Mouse (Mus musculus): ENCODE measurements around the gene Zbtb20. TPM values are rescaled to one million over a fixed set of nuclear protein-coding genes. Genes with fewer than 3 reads are reported as not detected.

The Zbtb20 gene
- polyA plus RNA-seq, 1 experiment from 2014 or later = 54.7 TPM

- no peak for DNase-seq (ENCODE audit: low spot score)
- Histone ChIP-seq H3K9ac (ENCODE audit: low read length) (no peak overlapping the region), H3K9me3 (ENCODE audit: control insufficient read depth, low read length) (no peaks in the 10 kb centered on the region), H3K36me3 (ENCODE audit: control insufficient read depth, insufficient read depth, low read length) (no peaks in the 10 kb centered on the region), H3K4me1 (replicated peaks; ENCODE audit: control insufficient read depth, insufficient read depth, low read length) (no peaks in the 10 kb centered on the region), H3K4me2 (ENCODE audit: low read depth, low read length, severe bottlenecking) (no peak overlapping the region), H3K4me3 (ENCODE audit: low read depth, low read length) (no peak overlapping the region), H3K27me3 (ENCODE audit: control insufficient read depth, insufficient read depth, low read length) (no peaks in the 10 kb centered on the region), H3K27ac (ENCODE audit: low read depth, low read length) (no peak overlapping the region)
- WGBS = 88% methylated on average over 6 of the region's 6 CpGs
- no peak for ATAC-seq (replicated peaks; ENCODE audit: low FRiP score)
Observed at GRCm38 (mm10) chr16:43655183-43655787, 779.6 kb downstream of the Zbtb20 start.

GRCm38 (mm10) chr16:43661576-43661975 lies 785.9 kb downstream of the Zbtb20 start:
- no peaks in the 10 kb centered on the region for H3K36me3 ChIP-seq (ENCODE audit: control insufficient read depth, insufficient read depth, low read length)
- ATAC-seq (replicated peaks; ENCODE audit: low FRiP score) (no peak), DNase-seq (ENCODE audit: low spot score) (no peak)
- no peak overlapping the region for H3K9ac ChIP-seq (ENCODE audit: low read length)
- no peaks in the 10 kb centered on the region for H3K4me1 ChIP-seq (replicated peaks; ENCODE audit: control insufficient read depth, insufficient read depth, low read length)
- no peak overlapping the region for H3K4me2 ChIP-seq (ENCODE audit: low read depth, low read length, severe bottlenecking)
- no peak overlapping the region for H3K4me3 ChIP-seq (ENCODE audit: low read depth, low read length)
- no peaks in the 10 kb centered on the region for H3K27me3 ChIP-seq (ENCODE audit: control insufficient read depth, insufficient read depth, low read length)
- no peaks in the 10 kb centered on the region for H3K9me3 ChIP-seq (ENCODE audit: control insufficient read depth, low read length)
- 93% methylated on average over 5 of the region's 5 CpGs for WGBS
- H3K27ac ChIP-seq (ENCODE audit: low read depth, low read length) = no peak overlapping the region

- Histone ChIP-seq H3K9ac (ENCODE audit: low read length) (no peak overlapping the region), H3K4me1 (replicated peaks; ENCODE audit: control insufficient read depth, insufficient read depth, low read length) (no peaks in the 10 kb centered on the region), H3K4me3 (ENCODE audit: low read depth, low read length) (no peak overlapping the region), H3K4me2 (ENCODE audit: low read depth, low read length, severe bottlenecking) (no peak overlapping the region), H3K27ac (ENCODE audit: low read depth, low read length) (no peak overlapping the region), H3K36me3 (ENCODE audit: control insufficient read depth, insufficient read depth, low read length) (no peaks in the 10 kb centered on the region), H3K27me3 (ENCODE audit: control insufficient read depth, insufficient read depth, low read length) (no peaks in the 10 kb centered on the region), H3K9me3 (ENCODE audit: control insufficient read depth, low read length) (no peaks in the 10 kb centered on the region)
- DNase-seq (ENCODE audit: low spot score) (no peak), ATAC-seq (replicated peaks; ENCODE audit: low FRiP score) (no peak)
- 92% methylated on average over 10 of the region's 10 CpGs for WGBS
Observed at GRCm38 (mm10) chr16:43662124-43663004, 786.7 kb downstream of the Zbtb20 start.

GRCm38 (mm10) chr16:43663978-43664579 lies 788.4 kb downstream of the Zbtb20 start, which contains the start of gene Tigit:
Gene Tigit, minus strand, starts transcription at chr16:43664146.
- no peaks in the 10 kb centered on the region for H3K4me1 ChIP-seq (replicated peaks; ENCODE audit: control insufficient read depth, insufficient read depth, low read length)
- H3K36me3 ChIP-seq (ENCODE audit: control insufficient read depth, insufficient read depth, low read length) = no peaks in the 10 kb centered on the region
- no peaks in the 10 kb centered on the region for H3K9me3 ChIP-seq (ENCODE audit: control insufficient read depth, low read length)
- H3K27ac ChIP-seq (ENCODE audit: low read depth, low read length) = no peak within 1 kb of the TSS
- H3K9ac ChIP-seq (ENCODE audit: low read length) = no peak within 1 kb of the TSS
- WGBS = 87% methylated on average over 7 of the region's 7 CpGs
- H3K4me3 ChIP-seq (ENCODE audit: low read depth, low read length) = no peak within 1 kb of the TSS
- H3K4me2 ChIP-seq (ENCODE audit: low read depth, low read length, severe bottlenecking) = no peak within 1 kb of the TSS
- H3K27me3 ChIP-seq (ENCODE audit: control insufficient read depth, insufficient read depth, low read length) = no peaks in the 10 kb centered on the region
- ATAC-seq (replicated peaks; ENCODE audit: low FRiP score) (no peak), DNase-seq (ENCODE audit: low spot score) (no peak)

GRCm38 (mm10) chr16:43664861-43665260 lies 789.2 kb downstream of the Zbtb20 start:
- Histone ChIP-seq H3K27ac (ENCODE audit: low read depth, low read length) (no peak overlapping the region), H3K4me3 (ENCODE audit: low read depth, low read length) (no peak overlapping the region), H3K4me1 (replicated peaks; ENCODE audit: control insufficient read depth, insufficient read depth, low read length) (no peaks in the 10 kb centered on the region), H3K27me3 (ENCODE audit: control insufficient read depth, insufficient read depth, low read length) (no peaks in the 10 kb centered on the region), H3K9me3 (ENCODE audit: control insufficient read depth, low read length) (no peaks in the 10 kb centered on the region), H3K9ac (ENCODE audit: low read length) (no peak overlapping the region), H3K4me2 (ENCODE audit: low read depth, low read length, severe bottlenecking) (no peak overlapping the region), H3K36me3 (ENCODE audit: control insufficient read depth, insufficient read depth, low read length) (no peaks in the 10 kb centered on the region)
- ATAC-seq (replicated peaks; ENCODE audit: low FRiP score) = no peak
- DNase-seq (ENCODE audit: low spot score) = no peak

GRCm38 (mm10) chr16:43668294-43668693 lies 792.6 kb downstream of the Zbtb20 start:
- Histone ChIP-seq H3K27me3 (ENCODE audit: control insufficient read depth, insufficient read depth, low read length) (no peaks in the 10 kb centered on the region), H3K4me1 (replicated peaks; ENCODE audit: control insufficient read depth, insufficient read depth, low read length) (no peaks in the 10 kb centered on the region), H3K27ac (ENCODE audit: low read depth, low read length) (no peak overlapping the region), H3K9ac (ENCODE audit: low read length) (no peak overlapping the region), H3K36me3 (ENCODE audit: control insufficient read depth, insufficient read depth, low read length) (no peaks in the 10 kb centered on the region), H3K4me3 (ENCODE audit: low read depth, low read length) (no peak overlapping the region), H3K4me2 (ENCODE audit: low read depth, low read length, severe bottlenecking) (no peak overlapping the region), H3K9me3 (ENCODE audit: control insufficient read depth, low read length) (no peaks in the 10 kb centered on the region)
- ATAC-seq (replicated peaks; ENCODE audit: low FRiP score) (no peak), DNase-seq (ENCODE audit: low spot score) (no peak)
- 97% methylated on average over 3 of the region's 3 CpGs for WGBS

- WGBS = 88% methylated on average over 1 of the region's 1 CpGs
- Histone ChIP-seq H3K27me3 (ENCODE audit: control insufficient read depth, insufficient read depth, low read length) (no peaks in the 10 kb centered on the region), H3K9me3 (ENCODE audit: control insufficient read depth, low read length) (no peaks in the 10 kb centered on the region), H3K9ac (ENCODE audit: low read length) (no peak overlapping the region), H3K4me1 (replicated peaks; ENCODE audit: control insufficient read depth, insufficient read depth, low read length) (no peaks in the 10 kb centered on the region), H3K4me3 (ENCODE audit: low read depth, low read length) (no peak overlapping the region), H3K27ac (ENCODE audit: low read depth, low read length) (no peak overlapping the region), H3K4me2 (ENCODE audit: low read depth, low read length, severe bottlenecking) (no peak overlapping the region), H3K36me3 (ENCODE audit: control insufficient read depth, insufficient read depth, low read length) (no peaks in the 10 kb centered on the region)
- no peak for ATAC-seq (replicated peaks; ENCODE audit: low FRiP score)
- DNase-seq (ENCODE audit: low spot score) = no peak
Observed at GRCm38 (mm10) chr16:43671972-43672371, 796.3 kb downstream of the Zbtb20 start.

GRCm38 (mm10) chr16:43672697-43673096 lies 797.0 kb downstream of the Zbtb20 start:
- Histone ChIP-seq H3K27ac (ENCODE audit: low read depth, low read length) (no peak overlapping the region), H3K4me3 (ENCODE audit: low read depth, low read length) (no peak overlapping the region), H3K4me2 (ENCODE audit: low read depth, low read length, severe bottlenecking) (no peak overlapping the region), H3K36me3 (ENCODE audit: control insufficient read depth, insufficient read depth, low read length) (no peaks in the 10 kb centered on the region), H3K4me1 (replicated peaks; ENCODE audit: control insufficient read depth, insufficient read depth, low read length) (no peaks in the 10 kb centered on the region), H3K27me3 (ENCODE audit: control insufficient read depth, insufficient read depth, low read length) (no peaks in the 10 kb centered on the region), H3K9me3 (ENCODE audit: control insufficient read depth, low read length) (no peaks in the 10 kb centered on the region), H3K9ac (ENCODE audit: low read length) (no peak overlapping the region)
- DNase-seq (ENCODE audit: low spot score) = no peak
- ATAC-seq (replicated peaks; ENCODE audit: low FRiP score) = no peak

Measured in forebrain, embryonic 11.5 days (tissue).